Mouse (Mus musculus) cerebellum, postnatal 25 days (tissue): ENCODE results near the gene Flt3.

Experiments
- DNase-seq, 2 experiments: peaks; one replicate each; pipeline ENCODE4 v3.0.0; 2021; ENCODE audit warnings: mixed read lengths in 2 of 2

Gene Flt3

DNA sequence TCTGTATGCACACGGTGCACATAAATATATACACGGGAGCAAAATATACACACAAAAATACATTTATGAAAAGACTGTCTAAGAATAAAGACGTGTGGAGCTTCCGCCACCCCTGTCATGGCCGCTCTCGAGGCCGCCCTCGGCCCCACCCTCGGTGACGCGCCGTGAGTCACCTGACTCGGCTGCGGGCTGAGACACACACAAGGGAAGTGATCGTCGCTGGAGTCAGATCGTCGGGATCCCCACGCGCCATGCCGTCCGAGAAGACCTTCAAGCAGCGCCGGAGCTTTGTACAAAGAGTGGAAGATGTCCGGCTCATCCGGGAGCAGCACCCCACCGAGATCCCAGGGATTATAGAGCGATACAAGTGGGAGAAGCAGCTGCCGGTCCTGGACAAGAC, 8.4 kb upstream of the Flt3 start:
- DNase-seq: peak in 1 of 2 experiments; percentile 37

DNA sequence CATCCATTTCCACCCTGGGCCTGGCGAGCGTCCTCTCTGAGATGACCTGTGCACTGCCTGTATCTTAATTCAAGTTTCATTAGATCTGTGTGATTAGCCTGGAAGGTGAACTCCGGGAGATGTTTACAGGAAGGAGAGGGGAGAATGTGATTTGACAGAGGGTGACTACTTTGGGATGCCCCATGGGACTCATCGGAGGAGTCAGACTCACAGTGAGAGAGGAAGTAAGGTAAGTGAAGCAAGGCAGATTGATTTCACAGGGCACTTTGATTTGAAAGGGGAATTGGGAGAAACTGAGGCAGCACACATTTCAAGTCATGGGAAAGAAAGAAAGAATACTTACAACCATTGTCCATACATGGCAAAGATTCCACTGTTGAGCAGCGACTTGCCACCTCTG, 5.8 kb upstream of the Flt3 start:
- DNase-seq: no peak

DNA sequence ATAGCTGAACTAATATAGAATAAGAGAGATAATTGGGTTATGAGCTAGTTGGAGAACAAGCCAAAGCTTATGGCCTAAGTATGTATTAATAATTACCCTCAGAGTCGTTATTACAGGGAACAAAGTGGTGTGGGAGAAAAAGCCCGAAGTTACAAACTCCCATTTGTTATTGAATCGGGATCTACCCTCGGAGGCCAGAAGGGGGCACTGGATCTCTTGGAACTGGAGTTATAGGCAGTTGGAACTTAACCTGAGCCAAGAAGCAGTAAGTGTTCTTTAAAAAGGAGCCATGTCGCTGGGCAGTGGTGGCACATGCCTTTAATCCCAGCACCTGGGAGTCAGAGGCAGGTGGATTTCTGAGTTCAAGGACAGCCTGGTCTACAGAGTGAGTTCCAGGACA, 2.2 kb upstream of the Flt3 start:
- DNase-seq: peak; percentile 73 to 86

DNA sequence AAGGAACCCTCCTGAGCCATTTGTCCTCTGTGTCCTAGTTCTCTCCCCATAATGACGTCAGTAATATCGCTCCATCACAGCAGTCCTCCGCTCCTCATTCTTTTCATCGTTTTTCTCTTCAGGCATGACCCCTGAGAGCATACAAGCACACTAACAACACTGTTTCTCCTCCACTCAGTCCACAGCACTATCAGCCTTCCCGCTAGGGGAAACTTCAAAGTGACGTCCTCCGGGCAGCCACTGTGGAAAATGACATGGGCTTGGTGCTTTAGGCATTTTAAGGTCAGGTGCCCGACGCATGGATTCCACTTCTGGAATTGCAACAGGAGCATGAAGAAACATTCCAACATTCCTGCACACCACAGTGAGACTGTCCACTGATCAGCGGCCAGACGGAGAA, 735 bp upstream of the Flt3 start:
- peak; percentile 17 to 31 for DNase-seq

DNA sequence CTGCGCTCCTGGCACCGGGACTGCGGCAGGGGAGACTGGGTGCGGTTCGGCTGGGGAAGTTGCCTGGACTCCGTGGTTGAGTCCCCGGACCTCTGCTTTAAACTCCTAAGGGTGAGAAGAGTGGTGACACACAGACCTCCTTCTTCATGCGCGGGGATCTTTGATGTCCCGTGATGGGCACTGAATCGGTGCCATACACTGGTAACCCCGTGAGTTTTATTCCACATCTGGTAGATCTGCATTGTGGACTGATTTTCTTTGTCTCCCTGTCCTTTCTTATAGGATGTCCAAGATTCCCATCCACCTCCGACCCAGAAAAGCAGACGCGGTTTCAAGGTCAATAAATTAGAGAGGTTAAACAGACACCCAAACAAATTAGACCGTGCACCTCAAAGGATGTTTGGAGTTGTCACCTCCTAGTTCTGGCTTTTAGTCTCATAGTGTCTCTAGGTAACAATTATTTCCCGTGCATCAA, 253 bp upstream of the Flt3 start:
- DNase-seq: no peak

DNA sequence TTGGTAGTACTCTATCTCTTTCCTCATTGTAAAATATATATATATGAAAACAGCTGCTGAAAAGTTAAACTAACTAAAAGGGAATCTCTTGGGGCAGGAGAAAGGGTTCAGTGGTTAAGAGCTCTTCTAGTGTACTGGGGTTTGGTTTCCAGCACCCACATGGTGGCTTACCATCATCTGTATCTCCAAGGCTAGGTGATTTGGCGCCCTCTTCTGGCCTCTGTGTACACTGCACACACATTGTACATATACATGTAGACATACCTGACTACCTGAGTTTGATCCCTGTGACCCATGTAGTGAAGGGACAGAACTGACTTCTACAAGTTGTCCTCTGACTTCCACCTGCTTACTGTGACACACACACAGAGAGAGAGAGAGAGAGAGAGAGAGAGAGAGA, 5.2 kb downstream of the Flt3 start:
- DNase-seq: no peak

DNA sequence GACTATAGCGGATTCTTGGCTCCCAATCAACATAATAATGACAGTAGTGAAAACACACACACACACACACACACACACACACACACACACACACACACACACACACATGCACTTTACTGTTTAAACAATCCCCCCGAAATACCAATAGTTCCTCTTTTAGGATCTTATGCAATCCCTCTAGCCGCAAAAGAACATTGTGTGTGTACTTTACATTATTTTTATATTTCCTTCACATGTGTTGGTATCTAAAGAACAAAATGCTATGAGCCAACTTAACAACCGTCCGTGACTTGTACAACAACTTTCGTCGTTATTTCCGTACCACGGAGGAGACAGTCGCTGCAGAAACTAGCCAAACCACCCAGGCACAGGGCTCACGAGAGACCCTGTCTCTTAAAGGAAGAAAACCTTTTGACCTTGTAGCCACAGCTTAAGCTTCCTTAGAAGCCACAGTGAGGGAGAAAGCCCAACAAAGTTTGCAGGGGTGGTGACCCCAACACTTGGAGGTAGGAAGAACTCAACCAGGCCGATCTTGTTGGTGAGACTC, 7.5 kb downstream of the Flt3 start:
- DNase-seq: no peak

DNA sequence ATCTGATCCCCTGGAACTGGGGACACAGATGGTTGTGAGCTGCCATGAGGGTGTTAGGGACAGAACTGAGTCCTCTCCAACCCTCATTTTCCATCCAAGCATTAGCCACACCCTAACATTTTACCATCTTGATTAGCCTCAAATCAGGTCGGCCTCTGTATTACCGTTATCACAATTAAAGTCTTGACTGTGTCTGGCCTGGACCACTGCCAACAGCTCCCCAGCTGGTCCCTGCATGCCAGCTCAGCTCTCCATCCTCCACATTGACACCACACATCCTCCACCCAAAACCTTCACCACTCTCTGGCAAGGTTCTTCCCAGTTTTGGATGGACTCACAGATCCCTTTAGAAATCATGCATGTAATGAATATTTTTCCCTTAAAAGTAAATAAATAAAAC, 9.5 kb downstream of the Flt3 start:
- DNase-seq: peak in 1 of 2 experiments; percentile 37

DNA sequence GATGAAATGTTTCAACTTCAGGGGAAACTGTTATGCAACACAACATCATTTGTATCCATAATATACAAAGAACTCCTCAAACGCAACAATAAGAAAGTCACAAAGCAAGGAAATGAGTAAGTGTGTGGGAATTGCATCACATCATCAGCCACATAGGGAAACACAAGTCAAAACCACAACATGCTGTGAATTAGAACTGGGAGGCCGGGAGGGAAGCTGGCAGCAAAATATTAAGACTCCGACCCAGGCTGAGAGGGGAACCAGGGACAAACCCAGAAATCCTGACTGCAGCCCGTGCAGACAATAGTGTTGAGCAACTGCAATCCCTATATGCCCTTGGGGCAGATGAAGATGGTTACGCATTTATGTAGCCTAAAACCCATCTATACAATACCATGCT, 11.2 kb downstream of the Flt3 start:
- no peak for DNase-seq

DNA sequence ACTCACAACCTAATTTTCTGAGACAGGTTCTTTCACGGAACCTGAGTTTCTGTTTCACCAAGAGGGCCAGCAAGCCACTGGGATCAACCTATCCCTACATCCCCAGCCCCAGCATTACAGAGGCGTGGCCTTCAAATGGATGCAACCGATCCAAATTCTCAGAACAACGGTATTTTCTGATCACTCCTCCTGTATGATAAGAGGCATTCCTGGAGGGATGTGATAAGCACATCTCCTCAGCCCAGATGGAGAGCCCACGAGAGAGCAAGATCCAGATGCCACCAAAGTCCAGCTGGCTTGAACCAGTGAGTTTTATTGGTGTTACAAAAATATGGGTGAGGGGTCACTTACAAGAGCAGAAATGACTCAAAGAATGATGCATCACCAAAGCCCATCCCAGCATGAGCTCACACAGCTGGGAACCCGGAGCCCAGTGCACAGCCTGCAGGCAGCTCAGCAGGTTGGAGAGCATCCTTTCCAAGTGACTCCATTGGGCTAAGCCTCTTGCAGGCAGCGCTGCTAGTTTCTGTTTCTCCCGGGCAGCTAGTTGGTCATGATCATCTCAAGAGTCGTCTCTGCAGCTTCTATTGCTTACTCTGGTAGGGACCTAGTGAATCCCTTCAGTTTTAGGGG, 11.8 kb downstream of the Flt3 start:
- DNase-seq: no peak

DNA sequence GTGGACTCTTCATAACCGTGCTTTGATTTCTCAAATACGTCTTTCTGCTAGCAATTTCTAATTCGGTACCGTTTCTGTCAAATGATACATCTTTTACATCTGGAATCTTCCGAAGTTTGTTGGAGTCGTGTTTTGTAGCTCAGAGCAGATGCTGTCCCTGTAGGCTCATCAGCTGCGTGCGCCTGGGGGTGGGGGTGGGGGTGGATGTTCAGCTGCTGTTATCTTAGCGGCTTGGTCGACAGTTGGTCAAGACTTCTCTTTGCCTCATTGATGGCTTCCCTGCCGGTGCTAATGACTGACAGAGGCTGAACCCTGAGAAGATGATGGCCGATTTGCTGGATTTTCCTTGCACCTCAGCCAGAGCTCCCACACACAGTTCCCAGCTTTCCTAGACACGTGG, 13.4 kb downstream of the Flt3 start:
- DNase-seq: no peak

DNA sequence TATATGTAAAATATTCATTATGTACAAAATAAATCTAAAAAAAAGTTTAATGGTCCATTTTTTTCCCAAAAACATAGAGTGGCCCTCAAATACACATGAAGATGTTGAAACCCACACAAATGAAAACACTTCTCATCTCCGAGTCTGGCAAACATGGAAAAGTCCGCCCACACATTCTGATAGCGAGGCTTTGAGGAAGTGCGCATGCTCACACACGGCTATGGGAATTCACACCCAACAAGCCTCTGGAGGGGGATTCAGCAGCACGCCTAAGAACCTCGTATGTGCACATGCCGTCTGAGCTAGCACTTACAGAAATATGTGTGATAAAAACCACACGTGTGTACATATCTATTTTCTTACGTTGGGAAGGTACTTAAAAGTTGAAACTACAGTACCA, 18.9 kb downstream of the Flt3 start:
- DNase-seq: no peak

DNA sequence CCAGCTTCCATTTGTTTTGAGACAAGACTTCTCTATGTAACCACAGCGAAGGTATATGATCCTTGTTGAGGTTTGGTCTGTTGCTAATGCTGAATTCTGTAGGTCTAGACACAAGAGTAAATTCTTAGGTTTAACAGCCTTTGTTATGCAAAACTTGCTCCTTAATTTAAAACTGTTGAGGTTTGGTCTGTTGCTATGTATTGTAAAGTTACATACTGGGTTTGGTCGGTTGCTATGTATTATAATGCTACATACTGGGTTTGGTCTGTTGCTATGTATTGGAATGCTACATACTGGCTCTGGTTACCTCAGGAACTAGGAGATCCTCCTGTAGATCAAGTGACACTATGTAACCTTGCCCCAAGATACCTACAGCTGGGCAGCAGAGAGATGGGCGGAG, 20.8 kb downstream of the Flt3 start:
- DNase-seq: no peak

DNA sequence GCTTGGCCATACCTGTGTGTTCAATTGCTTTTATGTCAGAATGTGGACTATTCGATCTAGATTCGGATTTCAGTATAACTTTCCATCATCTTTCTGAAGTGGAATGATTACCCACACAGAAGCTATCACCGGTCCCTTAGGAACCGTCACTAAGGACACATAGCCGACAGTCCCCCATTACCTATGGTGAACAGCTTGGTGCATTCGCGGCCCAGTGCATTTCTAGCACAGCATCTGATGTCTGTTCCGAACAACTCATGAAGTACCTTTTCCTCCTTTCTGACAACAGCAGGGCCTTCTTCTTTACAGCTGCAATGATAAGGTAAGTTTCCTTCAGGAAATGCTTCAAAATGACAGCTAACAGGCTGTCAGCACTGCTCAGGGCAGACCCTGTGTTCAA, 30.0 kb downstream of the Flt3 start:
- no peak for DNase-seq

DNA sequence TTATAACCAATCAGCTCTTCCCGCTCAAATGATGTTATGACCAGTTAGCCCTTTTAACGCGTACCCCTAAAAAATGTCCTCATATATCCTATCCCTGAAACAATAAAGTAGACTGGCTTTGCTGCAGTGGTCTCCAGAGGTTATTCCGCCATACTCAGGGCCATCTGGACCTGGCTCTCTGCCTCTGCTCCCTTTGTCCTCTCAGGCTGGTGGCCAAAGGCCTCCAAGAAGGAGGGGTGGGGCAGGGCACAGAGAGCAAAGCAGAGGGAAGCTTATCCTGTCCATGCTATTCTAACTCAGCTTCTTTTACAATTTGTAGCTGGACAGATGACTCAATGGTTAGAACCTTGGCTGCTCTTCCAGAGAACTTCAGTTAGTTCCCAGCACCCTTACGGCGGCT, 32.1 kb downstream of the Flt3 start:
- no peak for DNase-seq

DNA sequence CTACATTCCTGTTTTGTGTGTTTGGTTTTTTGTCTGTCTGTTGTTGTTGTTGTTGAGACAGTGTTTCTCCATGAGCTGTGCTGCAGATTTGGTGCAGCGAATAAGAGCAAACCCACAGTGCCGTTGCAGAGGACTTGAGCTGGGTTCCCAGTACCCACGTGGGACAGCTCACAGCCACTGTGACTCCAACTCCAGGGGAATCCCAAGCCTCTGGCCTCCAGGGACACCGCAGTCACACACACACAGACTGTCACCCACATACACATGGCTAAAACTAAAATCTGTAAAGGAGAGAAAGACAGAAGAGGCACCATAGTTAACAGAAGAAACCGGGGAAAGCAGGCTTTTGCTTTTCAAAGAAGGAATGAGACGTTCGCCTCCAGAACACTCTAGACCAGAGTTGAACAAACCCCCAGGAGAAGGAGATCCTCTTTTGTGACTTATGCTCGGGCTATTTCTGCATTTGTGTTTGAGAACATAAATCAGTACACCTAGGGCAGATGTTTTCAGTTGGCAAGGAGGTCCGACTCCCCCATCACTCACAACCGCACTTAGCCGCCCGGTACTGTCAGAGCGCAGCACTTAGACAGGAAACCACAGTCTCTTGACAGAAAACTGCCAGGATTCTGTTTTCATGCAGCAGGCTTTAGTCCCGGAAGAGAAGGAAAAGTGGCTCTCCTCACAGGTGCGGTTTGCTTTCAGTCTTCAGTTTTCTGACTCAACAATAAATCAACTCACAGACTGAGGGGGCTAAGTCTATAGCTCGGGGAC, 34.1 kb downstream of the Flt3 start:
- DNase-seq: no peak

DNA sequence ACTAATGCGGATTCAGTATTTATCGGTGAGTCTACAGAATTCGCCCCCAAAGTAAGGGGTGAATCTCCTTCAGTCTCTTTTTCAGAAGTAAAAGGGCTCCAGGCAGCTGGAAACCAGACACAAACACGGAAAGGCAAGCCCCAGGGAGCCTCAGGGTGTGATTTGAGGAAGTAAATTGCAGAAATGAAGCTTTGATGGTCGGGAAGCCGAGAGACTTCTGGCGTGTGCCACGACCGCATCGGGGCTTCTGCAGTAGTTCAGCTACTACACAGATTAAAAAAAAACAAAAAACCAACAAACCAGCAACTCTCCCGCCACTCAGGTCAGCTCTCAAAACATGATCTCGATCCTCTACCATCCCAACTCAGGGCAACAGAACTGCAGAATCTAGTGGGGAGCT, 37.2 kb downstream of the Flt3 start:
- no peak for DNase-seq

DNA sequence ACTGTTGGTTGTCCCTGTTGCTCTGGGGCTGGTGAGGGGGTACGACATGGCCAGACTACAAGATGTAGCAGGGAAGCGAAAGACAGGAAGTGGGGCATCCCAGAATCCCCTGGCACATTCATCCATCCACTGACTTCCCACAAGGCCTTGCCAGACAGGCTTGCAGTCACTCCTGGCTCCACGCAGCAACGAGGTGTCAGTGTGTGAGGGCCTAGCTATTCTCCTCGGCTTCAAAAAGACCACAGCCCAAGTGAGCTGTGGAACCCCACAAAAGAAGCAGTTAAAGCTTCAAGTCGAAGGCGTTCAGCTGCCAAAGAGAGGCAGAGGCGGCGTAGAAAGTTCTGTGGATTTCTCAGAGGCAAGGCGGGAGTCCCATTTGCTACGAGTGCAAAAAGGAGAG, 41.8 kb downstream of the Flt3 start:
- DNase-seq: no peak

DNA sequence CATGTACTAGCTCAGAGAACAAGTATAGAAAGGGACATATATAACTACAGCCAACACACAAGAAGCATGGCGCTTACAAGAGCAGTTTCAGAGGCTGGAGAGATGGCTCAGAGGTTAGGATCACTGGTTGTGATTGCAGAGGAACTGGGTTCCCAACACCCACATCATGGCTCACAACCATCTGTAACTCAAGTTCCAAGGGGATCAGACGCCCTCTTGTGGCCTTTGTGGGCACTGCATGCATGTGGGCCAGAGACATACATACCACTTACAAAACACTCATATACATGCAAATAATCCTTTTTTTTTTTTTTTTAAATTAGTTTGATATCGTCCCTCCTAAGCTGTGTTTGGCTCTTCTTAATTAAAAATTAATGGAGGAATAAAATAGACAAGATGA, 42.8 kb downstream of the Flt3 start:
- peak; percentile 12 to 36 for DNase-seq

DNA sequence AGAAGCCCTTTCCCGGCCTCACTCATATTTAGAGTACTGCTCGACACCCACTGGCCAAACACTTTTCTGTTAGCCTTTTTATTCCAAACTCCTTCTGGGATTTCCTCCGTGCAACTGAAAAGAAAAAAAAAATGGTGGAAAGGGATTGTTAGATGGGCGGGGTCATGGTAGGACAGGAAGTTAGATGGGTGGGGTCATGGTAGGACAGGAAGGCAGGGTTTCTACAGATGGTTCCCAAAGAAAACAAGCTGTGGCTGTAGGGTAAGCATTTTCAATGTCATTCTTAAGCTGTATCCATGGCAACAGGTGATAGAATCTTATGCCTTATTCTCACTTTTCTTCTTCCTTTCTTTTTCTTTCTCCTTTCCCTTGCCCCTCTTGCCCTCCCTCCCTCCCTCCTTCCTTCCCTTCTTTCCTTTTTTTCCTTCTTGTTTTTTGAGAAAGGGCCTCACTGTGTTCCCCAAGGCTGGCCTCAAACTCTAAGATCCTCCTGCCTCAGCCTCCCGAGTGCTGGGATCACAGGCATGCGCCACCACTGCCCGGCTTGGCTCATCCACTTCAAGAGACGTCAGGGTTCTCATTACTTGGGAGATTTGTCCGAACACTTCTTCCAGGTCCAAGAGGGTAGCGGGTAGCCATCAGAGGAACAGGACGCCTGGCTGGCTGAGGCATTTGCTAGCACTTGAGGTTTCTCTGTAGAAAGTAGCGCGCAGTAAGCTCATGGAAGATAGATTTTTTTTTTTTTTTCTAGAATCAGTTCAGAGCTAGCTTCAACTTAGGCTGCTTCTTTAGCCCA, 43.8 kb downstream of the Flt3 start:
- DNase-seq: no peak

DNA sequence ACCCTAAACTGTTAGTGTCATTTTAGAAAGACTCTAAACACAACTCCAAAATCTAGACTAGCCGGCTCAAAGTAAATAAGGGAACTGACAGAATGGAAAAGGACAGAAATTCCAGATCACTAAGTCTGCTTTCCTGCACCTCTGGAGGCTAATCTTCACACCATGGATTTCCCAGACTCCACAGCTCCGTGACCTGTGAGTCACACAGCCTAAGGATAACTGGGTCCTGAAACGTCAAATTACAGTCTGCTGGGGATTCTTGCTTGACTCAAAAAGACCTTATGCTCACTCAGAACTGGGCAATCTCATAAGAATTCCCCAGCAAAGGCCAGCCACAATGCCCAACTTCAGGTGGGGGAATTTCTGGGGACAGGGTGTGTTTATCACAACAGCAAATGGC, 44.5 kb downstream of the Flt3 start:
- DNase-seq: no peak

DNA sequence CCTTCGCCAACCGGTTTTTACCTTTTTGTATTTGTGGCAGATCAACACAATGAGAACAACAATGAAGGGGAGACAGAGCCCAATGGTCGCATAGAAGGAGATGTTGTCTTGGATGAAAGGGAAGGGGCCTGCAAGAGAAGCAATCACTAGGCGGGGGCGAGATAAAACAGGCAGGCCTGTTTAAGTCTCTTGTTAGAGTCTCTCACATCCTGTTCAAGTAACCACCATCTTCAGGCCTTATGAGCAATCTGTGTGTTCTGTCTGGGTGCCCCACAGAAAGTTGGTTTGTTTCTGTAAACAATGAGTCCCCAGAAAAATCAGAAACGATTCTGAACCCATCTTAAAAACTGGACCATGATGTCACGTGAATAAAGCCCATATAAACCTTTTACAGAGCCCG, 45.3 kb downstream of the Flt3 start:
- no peak for DNase-seq

DNA sequence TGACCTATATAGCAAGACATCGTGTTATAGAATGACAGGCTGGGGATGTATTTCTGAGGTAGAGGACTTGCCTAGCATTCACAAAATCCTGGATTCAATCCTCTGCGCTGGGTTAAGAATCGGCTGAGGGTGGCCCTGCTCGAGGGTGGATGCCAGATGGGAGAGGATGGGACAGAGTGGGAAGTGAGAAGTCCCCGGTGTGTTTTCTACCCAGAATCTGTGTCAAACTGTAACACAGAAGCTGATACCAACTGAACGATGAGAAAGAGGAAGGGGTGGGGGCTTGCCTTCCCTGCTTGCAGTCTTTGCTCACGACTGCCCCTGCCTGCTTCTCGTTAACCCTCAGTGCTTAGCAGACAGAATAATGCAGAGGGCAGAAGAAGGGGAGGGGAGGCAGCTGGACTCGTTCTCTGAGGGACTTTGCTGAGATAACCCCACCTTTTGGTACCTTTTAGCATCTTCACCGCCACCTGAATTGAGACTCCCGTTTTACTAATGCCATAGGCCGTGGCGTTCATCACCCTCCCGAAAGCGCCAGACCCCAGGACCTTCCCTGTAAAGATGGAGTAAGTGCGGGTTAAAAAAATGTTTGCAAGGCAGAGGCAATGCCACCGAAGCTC, 46.0 kb downstream of the Flt3 start:
- DNase-seq: no peak
